Mouse (Mus musculus) liver, adult 2 months (tissue): Measurements from ENCODE around the gene Anxa5.

Experiments used
- CTCF ChIP-seq: fragments of 200-500 bp; IDR thresholded peaks from 2 replicates; pipeline ENCODE4 v1.5.1; 2011; ENCODE audit warnings: low read depth, low read length, control low read depth
- POLR2A ChIP-seq: fragments of 200-500 bp; IDR thresholded peaks from 2 replicates; pipeline ENCODE4 v1.6.1; 2011; ENCODE audit warnings: low read length, control low read depth; ENCODE audit not compliant: insufficient read depth; ENCODE audit errors: extremely low read depth

DNA sequence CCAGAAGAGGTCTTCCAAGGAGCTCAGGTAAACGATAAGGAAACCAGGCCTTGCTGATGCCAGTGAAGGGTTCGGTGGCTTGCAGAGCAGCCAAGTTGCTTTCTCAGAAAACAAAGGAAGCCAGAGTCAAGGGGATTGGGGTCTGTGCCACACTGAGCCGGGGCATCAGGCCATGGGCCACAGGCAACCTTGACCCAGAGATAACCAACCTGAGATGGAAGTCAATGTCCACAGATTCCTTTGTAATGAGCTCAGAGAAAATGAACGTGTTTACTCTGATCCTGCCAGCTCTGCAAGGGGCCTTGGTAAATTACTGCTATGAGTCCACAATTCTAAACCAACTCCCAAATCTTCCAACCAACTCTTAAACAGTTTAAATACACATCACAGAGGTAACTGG lies 3.8 kb downstream of the Anxa5 start:
- TF ChIP-seq POLR2A: no peak
- TF ChIP-seq CTCF: no peak
